Mouse (Mus musculus): ENCODE data around the gene Rpl14. TPM values are rescaled to one million over a fixed set of nuclear protein-coding genes. Genes with fewer than 3 reads are reported as not detected.

Gene Rpl14
- total and polyA plus RNA-seq, 2 experiments from 2014 or later = 287 to 474 TPM

- Histone ChIP-seq H3K9ac (replicated peaks; ENCODE audit: low read length, poor library complexity, severe bottlenecking) (no peak overlapping the region), H3K27me3 (ENCODE audit: insufficient read depth, low read length) (no peaks in the 10 kb centered on the region), H3K4me1 (ENCODE audit: insufficient read depth, low read length) (no peaks in the 10 kb centered on the region), H3K4me3 (ENCODE audit: low read depth, low read length) (no peak overlapping the region), H3K4me2 (ENCODE audit: low read depth, low read length, poor library complexity, severe bottlenecking) (no peak overlapping the region), H3K27ac (ENCODE audit: low read depth, low read length) (no peak overlapping the region), H3K36me3 (ENCODE audit: insufficient read depth, low read length) (no peaks in the 10 kb centered on the region), H3K9me3 (ENCODE audit: low read length) (no peaks in the 10 kb centered on the region)
- ATAC-seq (ENCODE audit: low FRiP score) (no peak), DNase-seq (ENCODE audit: low spot score) (no peak)
- 95% methylated on average over 9 of the region's 9 CpGs for WGBS
- TF ChIP-seq CTCF (IDR thresholded peaks at IDR 0.05) = no peak
Observed at GRCm38 (mm10) chr9:120546482-120546881, 24.8 kb upstream of the Rpl14 start.

GRCm38 (mm10) chr9:120547026-120547668 is 24.1 kb upstream of the Rpl14 start:
- 41% methylated on average over 16 of the region's 16 CpGs for WGBS
- Histone ChIP-seq H3K27me3 (ENCODE audit: insufficient read depth, low read length) (no peaks in the 10 kb centered on the region), H3K9me3 (ENCODE audit: low read length) (no peaks in the 10 kb centered on the region), H3K9ac (replicated peaks; ENCODE audit: low read length, poor library complexity, severe bottlenecking) (no peak overlapping the region), H3K27ac (ENCODE audit: low read depth, low read length) (no peak overlapping the region), H3K4me2 (ENCODE audit: low read depth, low read length, poor library complexity, severe bottlenecking) (no peak overlapping the region), H3K4me1 (ENCODE audit: insufficient read depth, low read length) (no peaks in the 10 kb centered on the region), H3K4me3 (ENCODE audit: low read depth, low read length) (no peak overlapping the region), H3K36me3 (ENCODE audit: insufficient read depth, low read length) (no peaks in the 10 kb centered on the region)
- no peak for TF ChIP-seq CTCF (IDR thresholded peaks at IDR 0.05)
- DNase-seq (ENCODE audit: low spot score) = no peak
- no peak for ATAC-seq (ENCODE audit: low FRiP score)

- Histone ChIP-seq H3K4me1 (ENCODE audit: insufficient read depth, low read length) (no peaks in the 10 kb centered on the region), H3K4me3 (ENCODE audit: low read depth, low read length) (no peak overlapping the region), H3K36me3 (ENCODE audit: insufficient read depth, low read length) (no peaks in the 10 kb centered on the region), H3K27ac (ENCODE audit: low read depth, low read length) (no peak overlapping the region), H3K9me3 (ENCODE audit: low read length) (no peaks in the 10 kb centered on the region), H3K27me3 (ENCODE audit: insufficient read depth, low read length) (peaks cover 4% of the 10 kb centered on the region; the same call in 1 of the 2 replicates), H3K9ac (replicated peaks; ENCODE audit: low read length, poor library complexity, severe bottlenecking) (no peak overlapping the region), H3K4me2 (ENCODE audit: low read depth, low read length, poor library complexity, severe bottlenecking) (no peak overlapping the region)
- ATAC-seq (ENCODE audit: low FRiP score) = no peak
- 95% methylated on average over 9 of the region's 9 CpGs for WGBS
- no peak for TF ChIP-seq CTCF (IDR thresholded peaks at IDR 0.05)
- no peak for DNase-seq (ENCODE audit: low spot score)
Observed at GRCm38 (mm10) chr9:120550778-120551177, 20.5 kb upstream of the Rpl14 start.

GRCm38 (mm10) chr9:120563590-120563989 is 7.7 kb upstream of the Rpl14 start:
- H3K9ac ChIP-seq (replicated peaks; ENCODE audit: low read length, poor library complexity, severe bottlenecking) = no peak overlapping the region
- no peak overlapping the region for H3K4me3 ChIP-seq (ENCODE audit: low read depth, low read length)
- H3K4me1 ChIP-seq (ENCODE audit: insufficient read depth, low read length) = no peaks in the 10 kb centered on the region
- no peak for DNase-seq (ENCODE audit: low spot score)
- ATAC-seq (ENCODE audit: low FRiP score) = no peak
- peaks cover 2% of the 10 kb centered on the region; the same call in 1 of the 2 replicates for H3K27me3 ChIP-seq (ENCODE audit: insufficient read depth, low read length)
- peaks cover 3% of the 10 kb centered on the region; the same call in 1 of the 2 replicates for H3K36me3 ChIP-seq (ENCODE audit: insufficient read depth, low read length)
- 89% methylated on average over 3 of the region's 3 CpGs for WGBS
- H3K4me2 ChIP-seq (ENCODE audit: low read depth, low read length, poor library complexity, severe bottlenecking) = no peak overlapping the region
- no peak for TF ChIP-seq CTCF (IDR thresholded peaks at IDR 0.05)
- H3K9me3 ChIP-seq (ENCODE audit: low read length) = no peaks in the 10 kb centered on the region
- H3K27ac ChIP-seq (ENCODE audit: low read depth, low read length) = no peak overlapping the region

GRCm38 (mm10) chr9:120564247-120564646 is 7.0 kb upstream of the Rpl14 start:
- no peaks in the 10 kb centered on the region for H3K4me1 ChIP-seq (ENCODE audit: insufficient read depth, low read length)
- no peak for TF ChIP-seq CTCF (IDR thresholded peaks at IDR 0.05)
- H3K36me3 ChIP-seq (ENCODE audit: insufficient read depth, low read length) = peaks cover 3% of the 10 kb centered on the region; the same call in 1 of the 2 replicates
- no peaks in the 10 kb centered on the region for H3K9me3 ChIP-seq (ENCODE audit: low read length)
- H3K9ac ChIP-seq (replicated peaks; ENCODE audit: low read length, poor library complexity, severe bottlenecking) = no peak overlapping the region
- 86% methylated on average over 2 of the region's 2 CpGs for WGBS
- H3K27ac ChIP-seq (ENCODE audit: low read depth, low read length) = no peak overlapping the region
- no peak for ATAC-seq (ENCODE audit: low FRiP score)
- no peak for DNase-seq (ENCODE audit: low spot score)
- no peak overlapping the region for H3K4me2 ChIP-seq (ENCODE audit: low read depth, low read length, poor library complexity, severe bottlenecking)
- H3K4me3 ChIP-seq (ENCODE audit: low read depth, low read length) = no peak overlapping the region
- H3K27me3 ChIP-seq (ENCODE audit: insufficient read depth, low read length) = peaks cover 2% of the 10 kb centered on the region; the same call in 1 of the 2 replicates

- WGBS = 73% methylated on average over 5 of the region's 5 CpGs
- no peak overlapping the region for H3K9ac ChIP-seq (replicated peaks; ENCODE audit: low read length, poor library complexity, severe bottlenecking)
- H3K4me3 ChIP-seq (ENCODE audit: low read depth, low read length) = no peak overlapping the region
- H3K9me3 ChIP-seq (ENCODE audit: low read length) = no peaks in the 10 kb centered on the region
- peaks cover 2% of the 10 kb centered on the region; the same call in 1 of the 2 replicates for H3K27me3 ChIP-seq (ENCODE audit: insufficient read depth, low read length)
- no peak for ATAC-seq (ENCODE audit: low FRiP score)
- no peaks in the 10 kb centered on the region for H3K4me1 ChIP-seq (ENCODE audit: insufficient read depth, low read length)
- H3K27ac ChIP-seq (ENCODE audit: low read depth, low read length) = no peak overlapping the region
- no peaks in the 10 kb centered on the region for H3K36me3 ChIP-seq (ENCODE audit: insufficient read depth, low read length)
- no peak overlapping the region for H3K4me2 ChIP-seq (ENCODE audit: low read depth, low read length, poor library complexity, severe bottlenecking)
- TF ChIP-seq CTCF (IDR thresholded peaks at IDR 0.05) = no peak
- no peak for DNase-seq (ENCODE audit: low spot score)
Observed at GRCm38 (mm10) chr9:120566384-120566783, 4.9 kb upstream of the Rpl14 start.

All from midbrain, postnatal 0 days (tissue).